Mouse (Mus musculus) neural tube, embryonic 12.5 days (tissue): ENCODE data around the gene Stat4. TPM values are rescaled to one million over a fixed set of nuclear protein-coding genes. Genes with fewer than 3 reads are reported as not detected.
A peak's percentile ranks its signal among the peaks of the same experiment; 100 is the strongest.

Experiments used
- ATAC-seq: fragments of 200-750 bp; cut with Nextera tagmentation; 2 replicates; pipeline ENCODE4 v1.8.0; 2017; ENCODE audit warnings: low read depth, mild to moderate bottlenecking, moderate TSS enrichment, moderate library complexity; ENCODE audit not compliant: low FRiP score
- H3K27ac ChIP-seq: fragments of 300-500 bp; sonication (generic); 2 replicates; pipeline ENCODE4 v1.5.1; 2016
- H3K27me3 ChIP-seq: fragments of 300-500 bp; sonication (generic); replicated peaks from 2 replicates; pipeline ENCODE4 v1.6.1; 2016; ENCODE audit warnings: mild to moderate bottlenecking
- H3K36me3 ChIP-seq: fragments of 300-500 bp; sonication (generic); 2 replicates; pipeline ENCODE4 v1.6.1; 2016; ENCODE audit warnings: mild to moderate bottlenecking
- H3K4me1 ChIP-seq: fragments of 300-500 bp; sonication (generic); 2 replicates; pipeline ENCODE4 v1.6.1; 2016
- H3K4me2 ChIP-seq: fragments of 300-500 bp; sonication (generic); replicated peaks from 2 replicates; pipeline ENCODE4 v1.6.1; 2016; ENCODE audit warnings: mild to moderate bottlenecking
- H3K4me3 ChIP-seq: fragments of 300-500 bp; sonication (generic); 2 replicates; pipeline ENCODE4 v1.5.1; 2016
- H3K9ac ChIP-seq: fragments of 300-500 bp; sonication (generic); 2 replicates; pipeline ENCODE4 v1.6.1; 2016; ENCODE audit warnings: mild to moderate bottlenecking
- H3K9me3 ChIP-seq: fragments of 300-500 bp; sonication (generic); 2 replicates; pipeline ENCODE4 v1.6.1; 2016; ENCODE audit warnings: mild to moderate bottlenecking
- WGBS: fragments of 180-500 bp; shearing (Covaris S2); methylation state at CpG from one replicate; pipeline ENCODE4 v1.1.7; 2016; 5-methylcytosine and 5-hydroxymethylcytosine counted together
- polyA plus RNA-seq: library from polyadenylated mRNA; unstranded; fragments of >200 nt; fragmentation: Nextera tagmentation; extraction: Ambion mirVana; gene quantifications from 2 replicates; pipeline ENCODE4 v1.2.1, GENCODE M21; 2016

Stat4 gene
- polyA plus RNA-seq, 1 experiment from 2014 or later, result 0.66 TPM

DNA sequence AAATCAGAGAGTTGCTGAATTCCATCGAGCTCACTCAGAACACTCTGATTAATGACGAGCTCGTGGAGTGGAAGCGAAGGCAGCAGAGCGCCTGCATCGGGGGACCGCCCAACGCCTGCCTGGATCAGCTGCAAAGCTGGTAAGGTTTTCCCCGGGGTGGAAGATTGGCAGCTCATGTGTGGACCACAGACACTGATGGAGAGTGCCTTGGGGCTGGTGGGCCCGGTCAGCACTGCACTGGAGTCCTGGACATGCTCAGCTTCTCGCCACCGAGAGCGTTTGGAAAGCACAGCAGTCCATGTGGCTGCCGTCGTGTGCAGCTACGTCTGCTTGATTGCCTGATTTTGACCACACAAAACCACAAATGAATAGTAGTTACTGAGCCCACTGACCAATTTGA is 150.3 kb downstream of the Stat4 start:
- 71% methylated on average over 16 of the region's 16 CpGs for WGBS
- Histone ChIP-seq H3K4me1 (no peaks in the 10 kb centered on the region), H3K4me3 (no peak overlapping the region), H3K27me3 (no peaks in the 10 kb centered on the region), H3K4me2 (no peak overlapping the region), H3K9me3 (no peaks in the 10 kb centered on the region), H3K36me3 (peaks cover 3% of the 10 kb centered on the region; the same call in 1 of the 2 replicates), H3K27ac (no peak overlapping the region), H3K9ac (no peak overlapping the region)
- ATAC-seq, result no peak; the same call in 1 of the 2 replicates

DNA sequence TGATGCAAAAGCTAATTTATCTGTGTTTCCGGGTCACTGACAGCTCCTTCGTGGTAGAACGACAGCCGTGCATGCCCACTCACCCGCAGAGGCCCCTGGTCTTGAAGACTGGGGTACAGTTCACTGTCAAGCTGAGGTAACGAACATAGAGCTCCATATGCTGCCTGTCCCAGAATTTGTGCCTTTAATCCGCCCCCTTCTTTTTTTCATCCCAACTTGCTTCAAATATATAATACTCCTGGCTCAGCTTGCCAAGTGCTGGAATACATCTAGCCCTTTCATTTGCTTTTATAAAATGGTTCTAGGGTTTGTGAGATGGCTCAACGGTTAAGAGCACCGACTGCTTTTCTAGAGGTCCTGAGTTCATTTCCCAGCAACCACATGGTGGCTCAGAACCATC is 153.6 kb downstream of the Stat4 start:
- no peaks in the 10 kb centered on the region for H3K27me3 ChIP-seq
- H3K9me3 ChIP-seq, result no peaks in the 10 kb centered on the region
- ATAC-seq, result no peak
- no peak overlapping the region for H3K4me2 ChIP-seq
- H3K9ac ChIP-seq, result no peak overlapping the region
- WGBS, result 82% methylated on average over 9 of the region's 9 CpGs
- peaks cover 3% of the 10 kb centered on the region; the same call in 1 of the 2 replicates for H3K36me3 ChIP-seq
- no peaks in the 10 kb centered on the region for H3K4me1 ChIP-seq
- no peak overlapping the region for H3K27ac ChIP-seq
- H3K4me3 ChIP-seq, result no peak overlapping the region

DNA sequence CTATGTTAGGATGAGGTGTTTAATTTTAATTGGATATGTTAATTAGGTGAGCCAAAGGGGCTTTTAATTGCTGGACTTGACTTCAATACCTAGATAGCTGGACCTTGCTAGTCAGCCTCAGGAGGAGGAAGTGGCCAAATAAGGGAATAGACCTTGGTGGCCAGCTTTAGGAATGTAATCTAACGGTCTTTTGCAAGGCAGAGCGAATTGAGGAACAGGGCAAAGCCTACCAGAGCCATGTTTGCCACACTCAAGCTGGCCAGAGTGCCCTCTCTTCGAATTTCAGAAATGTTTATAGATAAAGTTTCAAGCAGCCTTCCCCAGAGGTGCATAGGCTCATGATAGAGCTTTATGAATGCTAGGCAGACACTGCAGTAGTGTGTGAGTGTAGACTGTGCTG is 154.5 kb downstream of the Stat4 start:
- no peaks in the 10 kb centered on the region for H3K4me1 ChIP-seq
- peaks cover 3% of the 10 kb centered on the region; the same call in 1 of the 2 replicates for H3K36me3 ChIP-seq
- H3K9me3 ChIP-seq, result no peaks in the 10 kb centered on the region
- no peak overlapping the region for H3K27ac ChIP-seq
- H3K4me3 ChIP-seq, result no peak overlapping the region
- no peaks in the 10 kb centered on the region for H3K27me3 ChIP-seq
- no peak for ATAC-seq
- WGBS, result 81% methylated on average over 3 of the region's 3 CpGs
- H3K4me2 ChIP-seq, result no peak overlapping the region
- no peak overlapping the region for H3K9ac ChIP-seq

DNA sequence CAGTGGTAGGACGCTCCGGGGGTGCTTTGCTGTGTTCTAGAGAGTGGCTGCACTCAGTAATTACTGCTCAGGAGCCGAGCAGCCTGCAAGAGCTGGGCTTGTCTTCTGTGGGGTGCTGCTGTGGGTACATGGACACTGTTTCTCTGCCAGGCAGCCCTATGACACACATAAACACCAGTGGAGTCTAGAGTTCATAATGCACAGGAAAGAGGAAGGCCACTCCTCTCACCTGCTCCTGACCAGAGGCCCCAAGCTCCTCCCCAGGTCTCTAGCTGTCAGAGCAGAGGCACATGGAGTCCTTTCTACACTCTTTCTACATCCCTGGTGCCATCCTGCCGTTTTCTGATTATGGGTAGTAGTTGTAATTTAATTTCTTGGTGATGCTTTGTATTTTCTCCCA is 155.2 kb downstream of the Stat4 start:
- Histone ChIP-seq H3K9me3 (no peaks in the 10 kb centered on the region), H3K4me2 (no peak overlapping the region), H3K27me3 (no peaks in the 10 kb centered on the region), H3K4me3 (no peak overlapping the region), H3K27ac (no peak overlapping the region), H3K36me3 (peaks cover 3% of the 10 kb centered on the region; the same call in 1 of the 2 replicates), H3K9ac (no peak overlapping the region), H3K4me1 (no peaks in the 10 kb centered on the region)
- ATAC-seq, result no peak
- WGBS, result 84% methylated on average over 4 of the region's 4 CpGs

DNA sequence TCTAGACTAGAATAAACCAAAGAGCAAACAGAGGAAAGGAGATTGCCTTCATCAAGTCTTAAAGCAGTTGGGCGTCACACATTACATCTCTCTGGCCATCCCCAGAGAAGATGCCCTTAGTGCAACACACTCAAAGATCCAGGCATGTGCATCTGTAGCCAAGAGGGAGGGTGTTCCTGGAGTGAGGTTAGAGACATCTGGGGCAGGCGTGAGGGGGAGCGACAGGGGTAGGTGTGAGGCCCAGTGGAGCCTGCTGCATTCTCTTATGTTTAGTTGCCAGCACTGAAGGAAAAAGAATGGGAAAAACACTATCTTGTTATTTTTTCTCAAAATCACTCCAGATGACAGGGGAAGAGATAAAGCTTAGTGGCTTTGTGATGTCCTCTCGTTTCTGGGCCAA is 156.2 kb downstream of the Stat4 start:
- no peak overlapping the region for H3K27ac ChIP-seq
- no peak overlapping the region for H3K9ac ChIP-seq
- WGBS, result 90% methylated on average over 4 of the region's 4 CpGs
- no peak overlapping the region for H3K4me2 ChIP-seq
- no peak overlapping the region for H3K4me3 ChIP-seq
- H3K27me3 ChIP-seq, result no peaks in the 10 kb centered on the region
- no peak for ATAC-seq
- H3K9me3 ChIP-seq, result no peaks in the 10 kb centered on the region
- H3K4me1 ChIP-seq, result peaks cover 3% of the 10 kb centered on the region; the same call in 1 of the 2 replicates
- peaks cover under 1% of the 10 kb centered on the region; the same call in 1 of the 2 replicates for H3K36me3 ChIP-seq

DNA sequence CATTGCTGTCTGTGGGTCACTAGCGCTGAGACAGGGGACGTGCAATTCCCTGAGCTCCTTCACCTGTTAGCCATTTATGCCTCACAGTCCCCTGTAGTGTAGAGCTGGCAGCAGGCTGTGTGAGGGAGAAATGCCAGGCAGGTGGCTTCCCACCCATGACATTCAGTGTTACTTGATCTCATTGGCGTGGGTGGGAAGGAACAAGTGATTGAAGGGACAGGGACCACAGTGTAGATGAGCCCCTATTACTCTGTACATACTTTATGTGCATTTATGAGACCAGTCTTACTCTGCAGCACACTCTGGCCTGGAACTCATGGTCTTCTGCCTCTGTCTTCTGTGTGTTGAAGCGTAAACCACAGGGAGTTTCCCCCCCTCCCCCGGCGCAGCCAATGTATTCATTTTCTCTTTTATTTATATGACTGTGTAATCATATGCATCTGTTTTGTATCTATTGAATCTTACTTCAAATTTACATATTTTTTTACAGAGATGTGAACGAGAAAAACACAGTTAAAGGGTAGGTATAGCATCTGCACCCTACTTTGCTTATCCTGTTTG is 156.7 kb downstream of the Stat4 start:
- Histone ChIP-seq H3K9me3 (no peaks in the 10 kb centered on the region), H3K4me1 (peaks cover 3% of the 10 kb centered on the region; the same call in 1 of the 2 replicates), H3K36me3 (no peaks in the 10 kb centered on the region; the same call in 1 of the 2 replicates), H3K4me2 (no peak overlapping the region), H3K27ac (no peak overlapping the region), H3K4me3 (no peak overlapping the region), H3K27me3 (no peaks in the 10 kb centered on the region), H3K9ac (no peak overlapping the region)
- WGBS, result 90% methylated on average over 7 of the region's 7 CpGs
- ATAC-seq, result no peak

DNA sequence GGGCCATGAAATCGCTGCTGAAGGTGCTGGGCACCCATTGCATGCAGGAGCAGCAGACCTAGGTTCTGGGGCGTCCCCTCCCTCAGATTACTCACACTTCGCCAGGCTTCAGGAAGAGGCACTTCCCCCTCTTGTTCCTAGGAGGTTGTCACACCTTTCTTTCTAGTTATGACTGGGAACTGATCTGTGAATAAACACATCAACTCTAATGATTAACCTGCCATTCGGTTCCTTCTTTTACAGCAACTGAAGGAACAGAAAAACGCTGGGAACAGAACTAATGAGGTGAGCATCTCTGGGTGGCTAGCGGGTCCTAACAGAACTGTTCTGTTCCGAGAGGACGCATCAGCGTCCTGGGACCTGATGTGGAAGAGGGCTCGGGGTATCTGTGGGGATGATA is 158.0 kb downstream of the Stat4 start:
- 83% methylated on average over 10 of the region's 10 CpGs for WGBS
- no peak overlapping the region for H3K4me2 ChIP-seq
- H3K9me3 ChIP-seq, result no peaks in the 10 kb centered on the region
- no peak for ATAC-seq
- H3K36me3 ChIP-seq, result no peaks in the 10 kb centered on the region; the same call in 1 of the 2 replicates
- H3K27ac ChIP-seq, result no peak overlapping the region
- no peak overlapping the region for H3K4me3 ChIP-seq
- H3K9ac ChIP-seq, result no peak overlapping the region
- H3K27me3 ChIP-seq, result no peaks in the 10 kb centered on the region
- H3K4me1 ChIP-seq, result peaks cover 3% of the 10 kb centered on the region; the same call in 1 of the 2 replicates

DNA sequence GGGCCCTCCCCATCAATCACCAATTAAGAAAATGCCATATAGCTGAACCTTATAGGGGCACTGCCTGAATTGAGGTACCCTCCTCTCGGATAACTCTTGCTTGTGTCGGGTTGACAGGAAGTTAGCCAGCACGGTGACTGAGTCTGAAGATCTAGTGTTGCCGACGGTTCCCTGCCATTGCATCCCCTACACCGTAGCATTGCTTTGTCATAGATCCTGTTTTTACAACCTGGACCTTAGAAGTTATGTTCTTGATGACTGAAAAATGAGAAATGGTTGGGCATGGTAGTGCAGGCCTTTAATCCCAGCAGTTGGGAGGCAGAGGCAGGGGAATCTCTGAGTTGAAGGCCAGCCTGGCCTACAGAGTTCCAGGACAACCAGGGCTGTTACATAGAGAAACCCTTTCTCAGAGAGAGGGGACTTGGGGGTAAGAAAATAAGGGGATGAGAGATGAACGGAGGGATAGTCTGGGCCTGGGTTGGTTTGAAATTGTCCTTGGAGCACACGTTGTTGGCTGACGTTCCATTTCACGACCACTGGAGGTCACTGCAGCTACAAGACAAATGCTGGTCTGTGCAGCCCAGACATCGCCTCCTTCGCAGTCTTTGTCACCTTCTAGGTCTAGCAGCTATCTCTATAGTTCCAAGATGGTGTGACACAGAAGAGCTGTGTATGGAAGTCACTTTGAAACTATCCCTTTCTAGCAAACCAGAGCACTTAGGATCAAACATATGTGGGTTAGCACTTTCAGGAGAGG is 159.4 kb downstream of the Stat4 start:
- peak; percentile 89 for ATAC-seq
- Histone ChIP-seq H3K9me3 (no peaks in the 10 kb centered on the region), H3K4me3 (no peak overlapping the region), H3K4me2 (no peak overlapping the region), H3K27me3 (no peaks in the 10 kb centered on the region), H3K36me3 (no peaks in the 10 kb centered on the region; the same call in 1 of the 2 replicates), H3K27ac (no peak overlapping the region), H3K4me1 (peaks cover 3% of the 10 kb centered on the region; the same call in 1 of the 2 replicates), H3K9ac (no peak overlapping the region)
- WGBS, result 54% methylated on average over 12 of the region's 12 CpGs

DNA sequence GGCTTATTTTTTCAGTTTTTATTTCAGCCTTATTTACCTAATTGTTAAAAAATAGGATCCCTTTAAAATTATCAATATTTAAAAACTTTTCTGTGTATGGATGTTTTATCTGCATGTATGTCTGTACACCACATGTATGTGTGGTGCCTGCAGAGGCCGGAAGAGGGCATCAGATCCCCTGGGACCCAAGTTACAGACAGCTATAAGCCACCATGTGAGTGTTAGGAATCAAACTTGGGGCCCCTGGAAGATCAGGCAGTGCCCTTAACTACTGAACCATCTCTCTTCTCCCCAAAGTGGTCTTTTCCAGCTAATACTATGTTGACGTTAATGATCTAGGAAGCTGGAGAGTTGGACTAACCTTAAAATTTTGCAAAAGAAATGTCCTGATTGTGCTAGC is 160.5 kb downstream of the Stat4 start:
- no peaks in the 10 kb centered on the region; the same call in 1 of the 2 replicates for H3K36me3 ChIP-seq
- no peaks in the 10 kb centered on the region for H3K27me3 ChIP-seq
- no peak overlapping the region for H3K27ac ChIP-seq
- 90% methylated on average over 2 of the region's 2 CpGs for WGBS
- no peaks in the 10 kb centered on the region for H3K9me3 ChIP-seq
- H3K9ac ChIP-seq, result no peak overlapping the region
- H3K4me1 ChIP-seq, result peaks cover 3% of the 10 kb centered on the region; the same call in 1 of the 2 replicates
- no peak for ATAC-seq
- H3K4me2 ChIP-seq, result no peak overlapping the region
- no peak overlapping the region for H3K4me3 ChIP-seq

DNA sequence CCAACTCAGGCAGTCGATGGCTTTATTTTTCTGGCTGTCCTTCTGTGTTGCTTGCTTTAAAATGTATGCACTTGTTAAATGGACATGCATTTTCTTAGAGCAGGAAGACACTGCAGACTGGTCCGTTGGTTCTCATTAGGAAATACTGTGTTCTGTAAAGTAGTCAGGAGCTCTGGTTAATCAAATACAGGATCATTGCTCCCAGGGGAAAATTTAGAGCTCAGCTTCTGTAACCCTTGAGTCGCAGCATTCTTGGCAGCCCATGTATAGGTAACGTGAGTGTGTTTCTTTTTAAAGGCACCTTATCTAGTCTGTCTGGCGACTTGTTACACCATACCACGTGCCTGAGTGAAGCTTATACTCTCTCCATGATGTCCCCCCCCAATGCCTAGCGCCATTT is 161.2 kb downstream of the Stat4 start:
- H3K4me2 ChIP-seq, result no peak overlapping the region
- ATAC-seq, result no peak
- WGBS, result 80% methylated on average over 7 of the region's 7 CpGs
- H3K27me3 ChIP-seq, result no peaks in the 10 kb centered on the region
- peaks cover 3% of the 10 kb centered on the region; the same call in 1 of the 2 replicates for H3K4me1 ChIP-seq
- no peak overlapping the region for H3K4me3 ChIP-seq
- H3K9me3 ChIP-seq, result no peaks in the 10 kb centered on the region
- no peak overlapping the region for H3K27ac ChIP-seq
- H3K9ac ChIP-seq, result no peak overlapping the region
- H3K36me3 ChIP-seq, result no peaks in the 10 kb centered on the region; the same call in 1 of the 2 replicates

DNA sequence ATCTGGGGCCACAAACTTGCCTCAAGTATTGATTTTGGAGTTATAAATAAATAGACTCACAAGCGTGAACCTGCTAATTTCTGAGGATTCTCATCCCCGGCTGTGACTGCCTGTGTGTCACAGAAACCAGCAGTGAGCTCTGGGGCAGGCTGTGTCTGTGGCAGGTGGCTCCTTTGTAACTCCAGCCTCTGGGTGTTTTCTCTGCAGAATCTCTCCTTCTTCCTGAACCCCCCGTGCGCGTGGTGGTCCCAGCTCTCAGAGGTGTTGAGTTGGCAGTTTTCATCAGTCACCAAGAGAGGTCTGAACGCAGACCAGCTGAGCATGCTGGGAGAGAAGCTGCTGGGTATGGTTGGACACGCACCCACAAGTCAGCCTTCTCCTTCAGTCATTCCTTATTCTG is 161.7 kb downstream of the Stat4 start:
- ATAC-seq, result no peak
- H3K27me3 ChIP-seq, result no peaks in the 10 kb centered on the region
- no peaks in the 10 kb centered on the region; the same call in 1 of the 2 replicates for H3K36me3 ChIP-seq
- no peak overlapping the region for H3K4me3 ChIP-seq
- H3K9me3 ChIP-seq, result no peaks in the 10 kb centered on the region
- 74% methylated on average over 7 of the region's 7 CpGs for WGBS
- no peak overlapping the region for H3K27ac ChIP-seq
- no peak overlapping the region for H3K9ac ChIP-seq
- H3K4me1 ChIP-seq, result peaks cover 3% of the 10 kb centered on the region; the same call in 1 of the 2 replicates
- no peak overlapping the region for H3K4me2 ChIP-seq

DNA sequence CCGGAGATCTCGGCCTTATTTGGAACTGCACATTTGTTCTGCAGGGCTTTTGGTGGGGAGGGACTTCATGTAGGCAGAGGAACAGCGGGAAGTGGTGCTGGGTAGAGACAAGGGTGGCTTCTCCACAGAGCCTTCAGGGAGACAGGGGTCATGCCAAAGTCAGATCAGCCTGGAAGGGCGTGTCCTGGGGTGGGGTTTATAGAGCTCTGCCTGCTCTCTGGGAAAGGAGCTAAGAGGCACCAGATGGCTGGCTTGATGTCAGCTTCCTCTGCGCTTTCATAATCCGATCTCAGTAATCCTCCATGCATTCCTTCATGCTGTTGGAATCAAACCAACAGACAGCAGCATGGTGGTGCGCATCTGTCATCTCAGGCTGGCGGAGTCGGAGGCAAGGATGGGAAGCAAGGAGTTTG is 163.0 kb downstream of the Stat4 start:
- Histone ChIP-seq H3K4me2 (no peak overlapping the region), H3K9ac (no peak overlapping the region), H3K27me3 (no peaks in the 10 kb centered on the region), H3K36me3 (peaks cover 5% of the 10 kb centered on the region; the same call in 1 of the 2 replicates), H3K4me3 (no peak overlapping the region), H3K9me3 (no peaks in the 10 kb centered on the region), H3K27ac (no peak overlapping the region), H3K4me1 (peaks cover 3% of the 10 kb centered on the region; the same call in 1 of the 2 replicates)
- 54% methylated on average over 9 of the region's 9 CpGs for WGBS
- ATAC-seq, result no peak
